Comparison of ENCODE assay signal across 10 mouse cellular contexts in the genomic region with DNA sequence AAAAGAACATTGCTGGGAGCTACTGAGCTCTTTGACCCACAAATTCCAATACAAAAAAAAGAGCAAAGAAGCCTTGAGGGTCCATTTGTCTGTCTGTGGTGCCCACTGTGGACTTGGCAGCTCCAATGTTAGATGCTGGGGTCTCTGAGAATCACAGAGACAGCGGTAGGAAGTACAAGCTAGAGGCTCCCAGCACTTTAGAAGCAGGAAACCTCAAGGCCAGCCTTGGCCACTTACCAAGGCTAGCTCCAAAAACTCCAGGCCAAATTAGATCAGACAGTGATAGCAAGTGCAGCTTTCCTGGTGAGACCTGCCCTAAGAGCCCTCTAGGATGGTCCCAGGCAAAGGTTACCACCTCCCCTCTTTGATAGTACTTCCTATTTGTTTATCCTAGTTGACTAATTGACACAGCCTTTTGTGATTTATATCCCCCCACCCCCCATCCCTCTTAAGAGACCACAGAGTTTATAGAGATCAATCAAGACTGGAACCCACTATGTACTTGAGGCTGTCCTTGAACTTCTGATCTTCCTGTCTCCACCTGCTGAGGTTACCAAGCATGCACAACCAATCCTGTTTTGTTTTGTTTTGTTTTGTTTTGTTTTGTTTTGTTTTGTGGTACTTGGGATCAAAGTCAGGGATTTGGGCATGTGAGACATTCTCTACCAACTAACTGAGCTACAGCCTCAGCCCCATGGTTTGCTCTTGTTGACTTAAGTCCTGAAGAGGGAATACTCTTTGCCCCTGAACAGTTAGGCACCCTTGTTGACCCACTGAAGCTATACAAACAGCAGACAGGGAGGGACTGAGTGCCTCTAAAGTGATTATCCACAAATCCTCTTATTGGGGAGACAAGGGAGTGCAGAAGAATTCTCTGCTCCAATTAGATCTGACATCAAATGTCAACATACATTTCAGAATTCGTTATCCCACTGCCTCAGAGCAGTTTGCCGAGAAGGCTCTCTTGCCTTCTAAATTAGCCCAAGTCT.
DNase-seq lines count a peak whose midpoint lies in the region; ATAC-seq lines count a peak whose summit lies in the region.
"Had no signal": no experiment of that assay in that cellular context is flagged by ENCODE, and none has a peak within 500 bp of the region (broad histone marks: within the 10 kb centered on the region; RNA-seq: fewer than 3 reads in every experiment).

No protein-coding gene starts in this region.

- no peak for ATAC-seq in heart, embryonic 11.5 days (replicated peaks; ENCODE audit: insufficient number of reproducible peaks, low FRiP score, low TSS enrichment)
- no peak for ATAC-seq in neural tube, embryonic 11.5 days (ENCODE audit: insufficient read depth, low FRiP score, low TSS enrichment)
- no peak for ATAC-seq in neural tube, embryonic 15.5 days (ENCODE audit: low FRiP score)
- ATAC-seq in intestine, embryonic 15.5 days = peak; percentile 10
- ATAC-seq in stomach, embryonic 16.5 days (ENCODE audit: insufficient read depth, low FRiP score) = no peak
- no peak for ATAC-seq in forebrain, embryonic 13.5 days

- peak overlapping the region; percentile 95 for H3K27ac ChIP-seq in heart, embryonic 11.5 days (ENCODE audit: low read depth, low read length)
- 0 out of 2 replicates have a peak overlapping the region, but pooled peaks have one; percentile 30 for H3K27ac ChIP-seq in neural tube, embryonic 11.5 days (ENCODE audit: low read depth, low read length)
- H3K27ac ChIP-seq in neural tube, embryonic 15.5 days (replicated peaks) = no peak overlapping the region
- H3K27ac ChIP-seq in intestine, embryonic 15.5 days = peak overlapping the region; percentile 95
- peak overlapping the region; percentile 92 for H3K27ac ChIP-seq in stomach, embryonic 16.5 days (ENCODE audit: low read length)
- H3K27ac ChIP-seq in forebrain, embryonic 13.5 days = no peak overlapping the region

- whole genome bisulfite sequencing in heart, embryonic 11.5 days (ENCODE audit: insufficient replicate concordance) = 53% methylated on average over 3 of the region's 3 CpGs
- WGBS in neural tube, embryonic 11.5 days = 76% methylated on average over 3 of the region's 3 CpGs
- 72% methylated on average over 3 of the region's 3 CpGs for WGBS in neural tube, embryonic 15.5 days
- WGBS in intestine, embryonic 15.5 days = 57% methylated on average over 3 of the region's 3 CpGs
- 56% methylated on average over 3 of the region's 3 CpGs for WGBS in stomach, embryonic 16.5 days
- 43% methylated on average over 3 of the region's 3 CpGs for WGBS in forebrain, embryonic 13.5 days

- H3K4me3 ChIP-seq in heart, embryonic 11.5 days (ENCODE audit: low read depth, low read length) = no peak overlapping the region
- H3K4me3 ChIP-seq in neural tube, embryonic 11.5 days (ENCODE audit: low read depth, low read length) = no peak overlapping the region
- no peak overlapping the region for H3K4me3 ChIP-seq in neural tube, embryonic 15.5 days (replicated peaks)
- H3K4me3 ChIP-seq in intestine, embryonic 15.5 days (replicated peaks) = no peak overlapping the region
- H3K4me3 ChIP-seq in stomach, embryonic 16.5 days (replicated peaks; ENCODE audit: low read length) = no peak overlapping the region
- H3K4me3 ChIP-seq in forebrain, embryonic 13.5 days = no peak overlapping the region

- DNase-seq in heart, adult 8-10 months (ENCODE audit: low spot score) = no peak
- no peak for DNase-seq in neural tube, embryonic 11.5 days (ENCODE audit: low spot score)
- no peak for DNase-seq in adipocyte (ENCODE audit: low spot score)
- DNase-seq: cerebellum, postnatal 10 days; kidney, adult 2 months had no signal

- peak overlapping the region; percentile 64 for H3K9ac ChIP-seq in heart, embryonic 11.5 days (ENCODE audit: low read depth, low read length)
- H3K9ac ChIP-seq in neural tube, embryonic 11.5 days (ENCODE audit: low read length) = no peak overlapping the region
- H3K9ac ChIP-seq in neural tube, embryonic 15.5 days (replicated peaks) = no peak overlapping the region
- H3K9ac ChIP-seq in intestine, embryonic 15.5 days = no peak overlapping the region
- H3K9ac ChIP-seq in stomach, embryonic 16.5 days (ENCODE audit: low read length) = no peak overlapping the region
- no peak overlapping the region for H3K9ac ChIP-seq in forebrain, embryonic 13.5 days

- peak overlapping the region; percentile 44 for H3K4me2 ChIP-seq in heart, embryonic 11.5 days
- no peak overlapping the region for H3K4me2 ChIP-seq in neural tube, embryonic 11.5 days (ENCODE audit: low read depth)
- no peak overlapping the region for H3K4me2 ChIP-seq in neural tube, embryonic 15.5 days
- peak overlapping the region; percentile 45 for H3K4me2 ChIP-seq in intestine, embryonic 15.5 days (replicated peaks)
- peak overlapping the region; percentile 20 for H3K4me2 ChIP-seq in stomach, embryonic 16.5 days (ENCODE audit: low read depth, low read length)
- H3K4me2 ChIP-seq in forebrain, embryonic 13.5 days = no peak overlapping the region

- H3K4me1 ChIP-seq in heart, embryonic 11.5 days (ENCODE audit: control insufficient read depth, insufficient read depth, low read length) = peaks cover 51% of the 10 kb centered on the region
- peaks cover 12% of the 10 kb centered on the region for H3K4me1 ChIP-seq in neural tube, embryonic 11.5 days (ENCODE audit: control insufficient read depth, insufficient read depth, low read length)
- peaks cover 17% of the 10 kb centered on the region for H3K4me1 ChIP-seq in neural tube, embryonic 15.5 days
- peaks cover 40% of the 10 kb centered on the region for H3K4me1 ChIP-seq in intestine, embryonic 15.5 days (replicated peaks)
- H3K4me1 ChIP-seq in stomach, embryonic 16.5 days (ENCODE audit: control insufficient read depth, insufficient read depth, low read length) = peaks cover 28% of the 10 kb centered on the region
- no peaks in the 10 kb centered on the region for H3K4me1 ChIP-seq in forebrain, embryonic 13.5 days

- H3K9me3 ChIP-seq in heart, embryonic 11.5 days (replicated peaks; ENCODE audit: control insufficient read depth, low read length) = no peaks in the 10 kb centered on the region
- H3K9me3 ChIP-seq in neural tube, embryonic 11.5 days (ENCODE audit: control insufficient read depth, low read length) = no peaks in the 10 kb centered on the region
- no peaks in the 10 kb centered on the region for H3K9me3 ChIP-seq in neural tube, embryonic 15.5 days (replicated peaks)
- no peaks in the 10 kb centered on the region for H3K9me3 ChIP-seq in intestine, embryonic 15.5 days
- no peaks in the 10 kb centered on the region for H3K9me3 ChIP-seq in stomach, embryonic 16.5 days (replicated peaks; ENCODE audit: control insufficient read depth, low read length)
- H3K9me3 ChIP-seq in forebrain, embryonic 13.5 days (replicated peaks) = 0 out of 2 replicates have a peak, but pooled peaks cover 5% of the 10 kb centered on the region

- H3K36me3 ChIP-seq in heart, embryonic 11.5 days (ENCODE audit: control insufficient read depth, insufficient read depth, low read length) = no peaks in the 10 kb centered on the region
- H3K36me3 ChIP-seq in neural tube, embryonic 11.5 days (ENCODE audit: control insufficient read depth, insufficient read depth, low read length) = no peaks in the 10 kb centered on the region
- no peaks in the 10 kb centered on the region for H3K36me3 ChIP-seq in neural tube, embryonic 15.5 days
- H3K36me3 ChIP-seq in intestine, embryonic 15.5 days = no peaks in the 10 kb centered on the region
- H3K36me3 ChIP-seq in stomach, embryonic 16.5 days (ENCODE audit: control insufficient read depth, insufficient read depth, low read length) = no peaks in the 10 kb centered on the region
- no peaks in the 10 kb centered on the region; the same call in 1 of the 2 replicates for H3K36me3 ChIP-seq in forebrain, embryonic 13.5 days (ENCODE audit: poor library complexity, severe bottlenecking)

- H3K27me3 ChIP-seq in heart, embryonic 11.5 days (ENCODE audit: control insufficient read depth, insufficient read depth, low read length) = no peaks in the 10 kb centered on the region
- H3K27me3 ChIP-seq in neural tube, embryonic 11.5 days (ENCODE audit: control insufficient read depth, insufficient read depth, low read length) = no peaks in the 10 kb centered on the region
- no peaks in the 10 kb centered on the region for H3K27me3 ChIP-seq in neural tube, embryonic 15.5 days (replicated peaks)
- no peaks in the 10 kb centered on the region for H3K27me3 ChIP-seq in intestine, embryonic 15.5 days (replicated peaks)
- H3K27me3 ChIP-seq in stomach, embryonic 16.5 days (ENCODE audit: control insufficient read depth, insufficient read depth, low read length) = no peaks in the 10 kb centered on the region
- H3K27me3 ChIP-seq in forebrain, embryonic 13.5 days = no peaks in the 10 kb centered on the region

Comparison
In these comparisons a context has a peak if more than half of its experiments do, and no peak if none do; other contexts are left out.
1. H3K27ac ChIP-seq: peak in heart, embryonic 11.5 days (single experiment), neural tube, embryonic 11.5 days (single experiment), intestine, embryonic 15.5 days (single experiment) and stomach, embryonic 16.5 days (single experiment); none in neural tube, embryonic 15.5 days (single experiment) and forebrain, embryonic 13.5 days (single experiment).
2. H3K4me2 ChIP-seq: peak in heart, embryonic 11.5 days (single experiment), intestine, embryonic 15.5 days (single experiment) and stomach, embryonic 16.5 days (single experiment); none in neural tube, embryonic 11.5 days (single experiment), neural tube, embryonic 15.5 days (single experiment) and forebrain, embryonic 13.5 days (single experiment).